Comparison of ENCODE assay signal across 8 mouse cellular contexts in genomic region chr7:100465656-100466309, GRCm38 (mm10). TPM values are rescaled to one million over a fixed set of nuclear protein-coding genes. Genes with fewer than 3 reads are reported as not detected.
A peak's percentile ranks its signal among the peaks of the same experiment; 100 is the strongest.
DNase-seq lines count a peak whose midpoint lies in the region; ATAC-seq and TF ChIP-seq lines count a peak whose summit lies in the region.

No protein-coding gene starts in this region.

- H3K4me1 ChIP-seq in lung, embryonic 15.5 days, result peaks cover 17% of the 10 kb centered on the region
- H3K4me1 ChIP-seq in cerebellum, adult 2 months (ENCODE audit: control insufficient read depth, insufficient read depth, low read length), result peaks cover 7% of the 10 kb centered on the region

- TF ChIP-seq CTCF in cerebellum, adult 2 months (IDR thresholded peaks at IDR 0.05; ENCODE audit: borderline replicate concordance, insufficient read depth, low read depth, low read length), result no peak

- ATAC-seq in lung, embryonic 15.5 days (ENCODE audit: borderline replicate concordance, extremely low read depth, low FRiP score, low TSS enrichment), result peak; percentile 49; the same call in 1 of the 2 replicates

- H3K4me2 ChIP-seq in lung, embryonic 15.5 days, result peak overlapping the region; percentile 33

- peak overlapping the region; percentile 10; the same call in 1 of the 2 replicates for H3K9ac ChIP-seq in lung, embryonic 15.5 days

- no peak for TF ChIP-seq POLR2A in cerebellum, adult 2 months (IDR thresholded peaks at IDR 0.05; ENCODE audit: borderline replicate concordance, insufficient read depth, low read length)

- peak; percentile 25 to 32 for DNase-seq in cerebellum, postnatal 25 days
- no peak for DNase-seq in cerebellum, adult 11-12 months
- peak; percentile 83 to 91 for DNase-seq in adrenal gland, postnatal 36 days
- peak; percentile 94 to 95 for DNase-seq in heart, adult 18-20 months
- peak; percentile 91 to 92 for DNase-seq in kidney, adult 8-10 months
- DNase-seq in testis, postnatal 10 days (ENCODE audit: low spot score), result peak; percentile 90
- DNase-seq in cerebellum, adult 2 months, result no peak

- no peaks in the 10 kb centered on the region for H3K27me3 ChIP-seq in lung, embryonic 15.5 days
- H3K27me3 ChIP-seq in cerebellum, adult 2 months (ENCODE audit: control insufficient read depth, insufficient read depth, low read length), result no peaks in the 10 kb centered on the region

- no peaks in the 10 kb centered on the region for H3K9me3 ChIP-seq in lung, embryonic 15.5 days

- no peak overlapping the region for H3K4me3 ChIP-seq in lung, embryonic 15.5 days
- no peak overlapping the region for H3K4me3 ChIP-seq in cerebellum, adult 2 months (replicated peaks; ENCODE audit: insufficient read depth, low read depth, low read length)

- peak overlapping the region; percentile 78 for H3K27ac ChIP-seq in lung, embryonic 15.5 days
- no peak overlapping the region for H3K27ac ChIP-seq in cerebellum, adult 2 months (ENCODE audit: insufficient read depth, low read length)

- H3K36me3 ChIP-seq in lung, embryonic 15.5 days, result no peaks in the 10 kb centered on the region

- WGBS in lung, embryonic 15.5 days, result 18% methylated on average over 5 of the region's 5 CpGs
- 34% methylated on average over 5 of the region's 5 CpGs for WGBS in cerebellum, adult 2 months

RNA-seq across cellular contexts. Expression of gene Ucp3, which starts 7.0 kb away (rescaled TPM):
- total RNA-seq in adrenal gland, postnatal 36 days (2021), result 10 to 100 TPM; 14.6 to 29.8 TPM
- 10 to 100 TPM; 15.7 to 43.8 TPM for total RNA-seq in heart, adult 18-20 months (2021)
- polyA plus RNA-seq in lung, embryonic 15.5 days (2015; fragmentation: Nextera tagmentation; extraction: Ambion mirVana), result 0.06 TPM in 1 of 2 replicates, not detected in the other
- 3.9 and 4.4 TPM in 2 replicates for polyA plus RNA-seq in cerebellum, adult 2 months (2012; rRNA removed)

RNA-seq across cellular contexts. Expression of gene Ucp2, which starts 27.4 kb away (rescaled TPM):
- total RNA-seq in adrenal gland, postnatal 36 days (2021), result 100 to 1,000 TPM; 187 to 302 TPM
- total RNA-seq in heart, adult 18-20 months (2021), result 100 to 1,000 TPM; 255 to 377 TPM
- 246 and 279 TPM in 2 replicates for polyA plus RNA-seq in lung, embryonic 15.5 days (2015; fragmentation: Nextera tagmentation; extraction: Ambion mirVana)
- 55.1 and 61.1 TPM in 2 replicates for polyA plus RNA-seq in cerebellum, adult 2 months (2012; rRNA removed)

RNA-seq across cellular contexts. Expression of gene Dnajb13, which starts 49.0 kb away (rescaled TPM):
- total RNA-seq in adrenal gland, postnatal 36 days (2021), result under 1 TPM in 1 of 2 experiments, not detected in 1; 0.33 TPM
- total RNA-seq in heart, adult 18-20 months (2021), result under 1 TPM in 1 of 2 experiments, not detected in 1; 0.18 TPM
- 4.1 and 4.2 TPM in 2 replicates for polyA plus RNA-seq in lung, embryonic 15.5 days (2015; fragmentation: Nextera tagmentation; extraction: Ambion mirVana)
- 1.1 and 1.2 TPM in 2 replicates for polyA plus RNA-seq in cerebellum, adult 2 months (2012; rRNA removed)

Comparison
In these comparisons a context has a peak if more than half of its experiments do, and no peak if none do; other contexts are left out.
1. DNase-seq: peak in cerebellum, postnatal 25 days (2 of 2), adrenal gland, postnatal 36 days (2 of 2), heart, adult 18-20 months (2 of 2), kidney, adult 8-10 months (2 of 2) and testis, postnatal 10 days (single experiment); none in cerebellum, adult 11-12 months (single experiment) and cerebellum, adult 2 months (0 of 2).